Mouse (Mus musculus): Measurements from ENCODE around the gene Rere. TPM values are rescaled to one million over a fixed set of nuclear protein-coding genes. Genes with fewer than 3 reads are reported as not detected.
A peak's percentile ranks its signal among the peaks of the same experiment; 100 is the strongest.
"Not testable (repeated sequence)": the region's sequence is repeated elsewhere in the genome, so short reads cannot be mapped to it uniquely, and the experiment has no call there.

Rere gene
- polyA plus RNA-seq, 2 experiments from 2014 or later: 24.7 to 28.4 TPM

DNA sequence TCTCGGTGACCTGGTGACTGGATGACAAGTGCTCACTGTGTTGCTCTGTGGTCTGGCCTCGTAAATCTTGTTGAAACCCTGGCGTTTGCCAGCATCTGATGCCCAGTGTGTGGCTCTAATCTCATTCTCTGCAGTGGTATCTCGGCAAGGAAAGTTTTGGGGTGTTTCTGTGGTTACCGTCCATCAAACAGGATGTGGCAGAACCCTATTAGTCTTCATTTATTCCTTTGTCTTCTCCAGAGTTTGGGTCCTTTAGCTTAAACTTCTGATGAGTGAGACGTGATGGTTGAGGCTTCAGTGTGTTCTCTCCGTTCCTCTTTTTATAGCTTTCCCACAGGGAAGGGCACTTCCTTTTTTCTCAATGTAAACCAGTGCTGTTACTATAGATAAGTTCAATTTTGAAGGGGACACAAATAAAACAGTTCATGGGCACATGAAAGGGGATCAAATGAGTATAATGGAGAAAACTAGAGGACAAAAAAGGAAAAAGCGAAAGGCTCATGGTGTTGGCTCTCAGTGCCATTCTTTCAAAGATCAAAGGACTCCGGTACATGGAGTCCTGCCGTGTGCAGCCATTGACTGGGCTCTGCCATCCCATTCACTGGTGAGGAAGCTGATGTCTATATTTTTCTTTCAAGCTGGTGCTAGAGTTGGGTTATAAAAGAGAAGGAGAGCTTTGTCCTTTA, 191.4 kb downstream of the Rere start:
- no peak for ATAC-seq

DNA sequence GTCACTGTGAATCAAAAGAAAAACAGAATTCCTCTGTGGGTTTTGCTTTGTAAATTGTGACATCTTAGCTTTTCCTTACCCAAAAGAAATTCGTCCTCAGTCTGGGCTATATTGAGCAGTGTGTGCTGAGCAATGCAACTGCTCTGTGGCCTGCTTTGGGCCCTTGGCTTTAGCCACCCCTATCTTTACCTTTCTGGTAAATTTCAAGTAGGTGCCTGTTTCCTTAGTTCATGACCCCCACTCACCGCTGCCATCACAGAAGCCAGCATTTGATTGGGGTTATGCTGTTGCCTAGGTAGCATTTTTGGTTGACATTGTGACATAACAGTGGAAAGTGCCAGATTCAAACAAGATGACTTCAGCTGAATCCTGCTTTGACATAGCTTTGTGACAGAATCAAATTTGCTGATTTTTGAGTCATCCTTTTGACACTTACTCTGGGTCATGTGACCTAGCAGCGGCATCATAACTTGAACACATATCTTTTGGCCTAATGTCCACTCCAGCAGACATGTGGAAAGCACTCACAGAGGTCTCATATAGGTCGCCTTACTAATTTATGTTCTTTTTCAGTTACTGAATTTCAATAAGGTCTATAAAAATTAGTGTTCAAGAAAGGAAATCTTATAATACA, 192.1 kb downstream of the Rere start:
- ATAC-seq: no peak

DNA sequence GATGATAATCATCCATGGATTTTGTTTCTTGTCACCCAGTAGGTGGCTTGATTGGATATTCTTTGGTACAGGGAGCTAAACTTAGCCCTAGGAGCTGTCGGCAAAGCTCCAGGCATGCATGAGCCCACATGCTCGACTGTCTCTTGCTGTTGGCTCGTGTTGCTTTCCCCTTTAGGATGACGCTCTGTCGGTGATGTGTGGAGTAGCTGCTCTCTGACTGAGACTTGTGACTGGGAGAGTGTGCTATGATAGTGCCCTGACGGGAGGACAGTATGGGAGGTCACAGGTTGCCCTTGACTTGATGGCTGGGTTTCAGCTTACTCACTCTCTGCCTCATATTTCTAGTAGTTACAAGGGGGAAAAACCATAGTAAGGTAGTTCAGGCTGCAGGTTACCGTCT, 192.6 kb downstream of the Rere start:
- ATAC-seq: no peak

DNA sequence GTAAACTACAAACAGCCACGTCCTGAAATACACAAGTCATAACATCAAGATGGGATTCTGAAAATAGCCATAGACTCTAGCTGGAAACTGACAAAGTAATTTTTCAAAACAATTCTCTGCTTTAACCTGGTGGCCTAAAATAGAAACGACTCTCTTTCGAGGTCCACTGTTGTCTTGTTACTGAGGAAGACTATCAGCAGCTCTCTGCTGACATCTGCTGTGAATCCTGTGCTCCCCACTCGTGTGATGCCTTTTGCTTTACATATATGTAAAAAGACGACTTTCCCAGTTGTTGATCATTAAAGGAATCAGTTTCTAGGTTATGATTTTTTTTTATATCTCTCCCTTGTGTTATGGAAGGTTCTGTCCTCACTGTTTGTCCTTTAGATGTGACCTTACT, 194.8 kb downstream of the Rere start:
- ATAC-seq: no peak

DNA sequence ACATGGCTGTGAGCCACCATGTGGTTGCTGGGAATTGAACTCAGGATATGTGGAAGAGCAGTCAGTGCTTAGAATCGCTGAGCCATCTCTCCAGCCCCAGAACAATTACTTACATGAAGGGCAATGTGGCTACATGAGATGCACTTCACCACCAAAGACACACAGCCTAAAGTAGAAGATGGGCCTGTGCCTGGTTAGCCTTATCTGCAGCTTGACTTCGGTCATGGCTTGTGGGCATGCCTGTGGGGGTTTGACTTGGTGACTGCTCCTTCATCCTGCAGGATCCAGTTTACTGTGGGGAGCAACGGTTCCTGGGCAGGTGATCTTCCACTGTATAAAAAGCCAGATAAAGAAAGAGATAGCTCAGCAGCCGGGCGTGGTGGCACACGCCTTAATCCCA, 196.6 kb downstream of the Rere start:
- ATAC-seq: no peak

DNA sequence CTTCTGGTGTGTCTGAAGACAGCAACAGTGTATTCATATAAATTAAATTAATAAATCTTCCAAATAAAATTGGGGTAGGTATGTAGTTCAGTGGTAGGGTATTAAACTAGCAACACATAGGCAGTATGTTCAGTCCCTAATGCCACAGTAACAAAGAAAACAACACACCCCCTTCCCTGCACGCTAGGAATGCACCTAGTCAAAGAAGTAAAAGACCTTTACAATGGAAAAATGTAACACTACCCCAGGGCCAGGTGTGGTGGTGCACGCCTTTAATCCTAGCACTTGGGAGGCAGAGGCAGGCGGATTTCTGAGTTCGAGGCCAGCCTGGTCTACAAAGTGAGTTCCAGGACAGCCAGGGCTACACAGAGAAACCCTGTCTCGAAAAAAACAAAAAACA, 201.6 kb downstream of the Rere start:
- ATAC-seq: not testable (repeated sequence)

DNA sequence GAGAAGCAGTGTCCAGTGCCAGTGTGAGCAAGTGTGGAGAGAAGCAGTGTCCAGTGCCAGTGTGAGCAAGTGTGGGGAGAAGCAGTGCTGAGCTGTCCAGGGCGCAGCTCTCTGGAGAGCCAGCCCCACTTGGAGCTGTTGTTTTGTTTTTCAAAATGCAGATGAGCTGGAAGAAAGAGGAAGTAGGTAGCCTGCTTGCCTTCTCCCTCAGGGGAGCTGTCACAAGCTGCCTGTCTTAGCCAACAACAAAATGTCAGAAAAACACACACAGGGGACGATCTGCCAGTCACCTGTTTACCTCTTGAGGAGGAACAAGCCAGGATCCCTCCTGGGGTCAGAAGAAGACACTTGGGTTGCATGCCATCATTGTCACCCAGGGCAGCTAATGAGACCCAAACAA, 204.7 kb downstream of the Rere start:
- ATAC-seq: no peak

DNA sequence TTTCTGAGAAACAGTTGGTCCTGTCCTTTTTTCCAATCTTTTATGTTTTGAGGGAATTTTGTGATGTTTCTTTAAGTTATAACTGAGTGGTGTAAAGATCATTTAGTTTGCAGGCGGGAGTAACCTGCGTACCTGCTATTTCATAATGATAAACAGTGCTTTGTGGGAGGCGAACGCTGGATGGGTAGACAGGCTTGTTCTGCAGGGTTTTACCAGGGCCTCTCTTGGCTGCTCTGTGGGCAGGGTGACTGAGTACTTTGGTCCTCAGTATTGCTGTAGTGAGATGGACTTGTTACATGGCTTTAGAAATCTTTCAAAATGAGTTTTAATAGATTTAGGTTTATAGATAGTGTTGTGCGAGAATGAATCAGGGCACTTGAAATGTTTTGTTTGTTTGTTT, 205.7 kb downstream of the Rere start:
- no peak for ATAC-seq

DNA sequence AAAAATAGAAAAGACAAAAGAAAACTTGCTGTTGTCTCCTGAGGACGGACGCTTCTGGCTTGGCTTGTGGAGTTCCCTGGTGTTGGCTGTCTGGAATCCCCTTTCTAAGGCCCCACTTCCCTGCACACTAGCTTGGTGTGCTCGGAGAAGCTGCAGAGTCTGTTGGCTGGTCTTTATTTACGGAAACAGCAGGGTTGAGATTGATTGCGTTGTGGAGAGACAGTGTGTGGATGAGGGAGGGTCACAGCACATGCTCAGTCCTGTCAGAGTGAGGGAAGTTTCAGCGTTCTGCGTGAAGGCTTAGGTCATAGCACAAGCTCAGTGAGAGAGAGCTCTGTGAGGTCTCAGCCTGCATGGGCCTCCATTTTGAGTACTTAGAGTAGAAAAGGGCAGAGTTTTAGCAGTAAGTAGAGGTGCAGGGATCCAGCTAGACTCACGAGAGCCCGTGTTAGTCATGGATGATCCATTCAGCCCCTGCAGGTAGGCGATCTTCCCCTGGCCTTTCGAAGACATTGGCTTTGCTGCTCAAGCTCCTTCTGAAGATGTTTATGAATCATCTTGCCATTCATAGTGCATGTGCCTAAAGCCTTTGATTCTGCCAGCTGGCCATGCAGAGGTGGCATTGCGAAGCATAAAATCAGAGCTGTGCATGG, 206.8 kb downstream of the Rere start:
- ATAC-seq: peak; percentile 64

DNA sequence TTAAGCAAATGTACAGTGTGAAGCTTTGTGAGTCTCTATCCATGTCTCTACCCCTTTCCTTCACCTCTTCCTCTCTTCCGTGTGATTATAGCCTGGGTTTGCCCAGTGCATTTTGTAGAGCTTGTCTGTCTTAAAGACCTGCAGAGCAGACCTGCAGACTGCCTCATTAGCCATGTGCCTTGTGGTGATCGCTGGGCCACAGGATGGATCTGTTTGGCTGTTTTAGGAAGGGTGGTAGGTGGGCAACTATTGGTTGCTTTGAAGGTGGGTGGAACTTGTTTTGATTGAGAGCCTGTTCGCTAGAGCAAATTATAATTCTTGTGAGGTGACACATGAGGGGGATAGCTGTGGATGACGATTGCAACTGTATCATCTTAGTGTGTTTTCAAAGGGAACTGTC, 207.3 kb downstream of the Rere start:
- ATAC-seq: no peak

DNA sequence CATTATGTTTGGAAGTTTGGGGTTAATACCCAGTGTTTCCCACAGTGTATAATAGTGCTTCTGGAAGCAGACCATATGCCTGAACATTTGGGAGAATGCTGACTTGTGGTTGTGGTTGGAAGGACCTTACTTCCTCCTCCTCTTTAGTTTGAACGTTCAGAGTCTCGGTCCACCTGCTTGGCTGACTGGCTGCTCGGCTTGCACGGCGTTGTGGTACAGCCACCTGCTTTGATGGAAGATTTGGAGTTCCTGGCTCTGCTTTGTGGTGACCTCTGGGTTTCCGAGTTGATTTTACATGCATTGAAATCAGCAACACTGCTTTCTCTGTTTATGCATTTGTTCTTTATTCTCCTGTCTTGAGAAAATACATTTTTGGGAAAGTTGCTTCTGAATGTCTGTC, 208.6 kb downstream of the Rere start:
- no peak for ATAC-seq

DNA sequence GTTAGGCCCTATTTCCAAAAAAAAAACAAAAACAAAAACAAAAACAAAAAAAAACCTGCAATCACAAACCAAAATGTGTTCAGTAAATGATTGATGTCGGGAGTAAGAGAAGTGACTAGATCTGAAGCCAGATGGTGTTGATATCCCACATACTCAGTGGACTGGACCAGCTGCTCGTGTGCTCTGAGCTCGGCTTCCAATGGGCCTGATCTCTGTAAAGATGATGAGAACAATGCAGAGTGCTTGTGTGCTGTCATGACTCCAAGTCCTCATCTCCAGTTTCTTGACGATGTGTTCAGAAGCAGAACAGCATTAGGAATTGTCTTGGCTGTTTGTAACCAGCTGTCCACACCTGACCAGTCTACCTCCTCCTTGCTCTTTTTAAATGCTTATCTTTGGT, 210.3 kb downstream of the Rere start:
- ATAC-seq: no peak

DNA sequence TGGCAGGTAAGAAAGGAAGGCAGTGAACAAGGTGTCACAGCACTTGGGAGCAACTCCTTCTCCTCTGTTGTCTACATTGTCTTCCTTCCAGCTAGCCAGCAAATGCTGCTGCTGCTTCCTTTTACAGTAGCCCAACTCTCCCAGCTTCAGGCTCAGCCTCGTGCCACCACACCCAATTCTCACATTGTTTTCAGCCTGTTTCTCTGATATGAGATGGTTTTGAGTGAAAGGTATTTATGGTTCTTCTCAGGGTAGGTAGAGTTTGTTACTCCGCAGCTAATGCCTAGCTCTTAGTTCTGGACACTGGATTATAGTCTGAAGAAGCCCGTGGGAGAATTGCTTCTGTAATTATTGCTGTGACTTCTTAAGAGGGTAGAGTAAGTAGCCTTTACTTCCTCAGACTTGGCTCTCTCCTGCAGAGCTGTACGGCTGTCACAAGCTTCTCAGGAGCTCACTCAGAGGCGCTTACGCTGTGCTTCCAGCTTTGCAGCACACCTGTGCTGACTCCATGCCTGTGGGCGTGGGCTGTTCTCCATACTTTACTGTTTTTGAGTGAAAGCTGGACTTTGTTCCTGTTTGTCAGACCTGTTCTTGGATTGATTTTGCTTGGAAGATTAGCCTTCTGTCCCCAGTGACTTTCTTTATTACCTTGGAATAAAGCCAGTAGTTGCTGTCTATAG, 212.0 kb downstream of the Rere start:
- ATAC-seq: no peak

DNA sequence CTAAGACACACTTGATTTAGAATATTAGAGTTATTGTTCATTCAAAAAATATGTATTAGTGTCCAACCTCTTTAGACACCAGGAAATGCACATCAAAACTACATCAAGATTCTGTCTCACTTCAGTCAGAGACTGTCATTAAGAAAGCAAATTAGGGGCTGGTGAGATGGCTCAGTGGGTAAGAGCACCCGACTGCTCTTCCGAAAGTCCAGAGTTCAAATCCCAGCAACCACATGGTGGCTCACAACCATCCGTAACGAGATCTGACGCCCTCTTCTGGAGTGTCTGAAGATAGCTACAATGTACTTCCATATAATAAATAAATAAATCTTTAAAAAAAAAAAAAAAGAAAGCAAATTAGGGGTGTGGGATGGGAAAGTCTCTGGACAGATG, 212.5 kb downstream of the Rere start:
- not testable (repeated sequence) for ATAC-seq

DNA sequence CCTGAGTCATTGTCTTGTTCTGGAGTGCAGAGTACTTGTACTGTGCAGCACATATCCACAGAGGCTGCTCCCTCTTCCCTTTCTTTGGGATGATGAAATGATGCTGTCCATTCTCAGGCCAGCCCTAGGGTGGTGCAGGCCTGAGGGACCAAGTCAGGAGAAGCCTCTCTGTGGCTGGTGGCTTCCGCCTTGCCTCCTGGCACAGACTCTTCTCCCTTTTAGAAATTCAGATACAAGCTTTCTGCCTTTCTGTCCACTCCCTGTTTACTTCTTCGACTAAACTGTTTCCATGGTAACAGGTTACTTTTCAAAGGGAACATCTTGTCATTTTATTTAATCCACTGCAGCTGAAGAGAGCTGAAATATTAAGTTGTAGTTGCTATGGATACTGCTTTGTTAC, 214.1 kb downstream of the Rere start:
- no peak for ATAC-seq

DNA sequence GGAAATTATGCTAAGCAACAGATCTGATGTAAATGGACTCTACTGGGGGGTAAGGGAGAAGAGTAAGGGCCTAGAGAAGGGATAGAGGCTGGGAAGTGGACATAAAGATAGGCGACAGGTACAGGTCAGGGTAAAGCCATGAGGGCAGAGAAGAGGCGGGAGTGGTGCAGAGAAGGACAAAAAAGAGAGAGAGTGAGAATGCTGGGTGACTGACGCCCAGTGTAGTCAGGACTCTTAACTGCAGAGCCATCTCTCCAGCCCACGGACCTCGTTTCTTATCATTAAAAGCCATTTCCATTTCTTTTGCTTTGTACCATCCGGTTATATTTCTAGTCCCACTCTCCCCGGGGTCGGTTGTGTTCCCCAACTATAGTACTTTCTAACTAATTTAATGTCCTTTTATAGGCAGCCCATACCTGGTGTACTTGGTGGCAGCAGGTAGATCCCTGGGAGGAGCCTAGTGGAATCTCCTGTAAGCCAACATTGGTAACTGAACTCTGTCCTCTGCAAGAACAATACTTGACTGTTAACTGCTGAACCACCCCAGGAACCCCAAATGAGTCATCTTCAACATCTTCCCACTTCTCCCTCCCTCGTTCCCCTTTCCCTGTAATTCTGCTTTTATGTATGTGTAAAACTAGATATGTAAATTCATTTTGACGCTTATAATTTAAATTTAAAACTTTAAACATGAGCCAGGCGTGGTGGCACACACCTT, 223.0 kb downstream of the Rere start:
- no peak for ATAC-seq

DNA sequence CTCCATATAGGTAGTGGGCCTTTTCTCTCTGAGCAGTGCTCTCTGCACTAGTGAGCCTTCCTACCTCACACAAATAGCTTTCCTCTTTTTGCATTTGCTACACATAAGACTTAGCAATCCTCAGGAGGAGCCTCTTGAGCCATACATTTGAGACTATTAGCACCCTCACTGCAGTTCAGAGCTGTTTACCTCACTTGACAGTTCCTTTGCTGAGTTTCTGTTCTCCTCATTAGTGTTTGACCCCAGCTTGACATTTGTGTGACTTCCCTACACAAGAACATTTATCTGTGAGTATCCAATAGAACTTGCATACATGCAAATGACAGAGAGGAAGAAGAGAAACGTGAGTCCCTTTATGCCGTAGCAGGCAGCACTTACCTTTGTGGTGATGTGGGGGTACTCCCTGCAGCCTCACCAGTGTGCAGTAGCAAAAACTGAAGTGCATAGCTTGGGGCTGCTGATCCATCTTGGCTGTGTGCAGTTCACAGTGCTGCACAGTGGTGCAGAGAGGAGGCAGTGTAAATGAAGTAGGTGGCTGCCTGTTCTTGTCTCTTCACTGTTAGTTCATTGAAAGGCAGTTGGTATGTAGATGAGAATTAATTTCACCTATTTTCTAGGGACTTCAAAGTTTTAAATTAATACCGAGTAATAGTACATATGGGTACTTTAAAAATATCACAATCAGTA, 227.7 kb downstream of the Rere start:
- no peak for ATAC-seq

DNA sequence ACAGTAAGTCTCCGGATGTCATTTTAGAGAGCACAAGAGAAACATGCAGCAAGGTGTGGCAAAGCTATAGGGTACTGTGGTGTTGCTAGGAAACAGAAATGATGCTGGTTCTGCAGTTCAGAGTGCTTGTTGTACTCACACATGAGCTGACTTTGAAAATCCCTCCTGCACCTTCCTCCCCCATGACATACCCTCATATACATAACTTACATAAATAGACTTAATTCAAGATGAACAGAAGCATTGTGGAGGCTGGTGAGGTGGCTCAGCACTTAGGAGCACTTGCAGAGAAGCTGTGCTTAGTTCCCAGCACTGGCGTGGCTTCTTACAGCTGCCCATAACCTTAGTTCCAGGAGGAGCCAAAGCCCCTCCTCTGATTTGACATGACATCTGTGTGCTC, 228.6 kb downstream of the Rere start:
- no peak for ATAC-seq

DNA sequence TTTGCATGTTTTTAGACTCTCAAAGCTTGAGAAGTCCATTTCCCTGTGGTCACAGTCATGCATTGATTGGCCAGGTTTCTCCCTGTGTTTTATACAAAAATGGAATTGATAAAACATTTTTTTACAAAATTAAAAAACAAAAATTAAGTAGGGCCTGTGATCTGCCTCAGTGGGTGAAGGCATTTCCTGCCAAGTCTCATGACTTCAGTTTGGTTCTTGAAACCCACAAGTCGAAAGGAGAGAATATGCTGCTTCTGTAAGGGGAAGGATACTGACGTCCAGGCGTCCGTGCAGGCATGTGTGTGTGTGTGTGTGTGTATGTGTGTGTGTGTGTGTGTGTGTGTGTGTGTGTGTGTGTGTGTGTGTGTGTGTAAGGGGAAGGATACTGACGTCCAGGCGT, 231.9 kb downstream of the Rere start:
- ATAC-seq: not testable (repeated sequence)

DNA sequence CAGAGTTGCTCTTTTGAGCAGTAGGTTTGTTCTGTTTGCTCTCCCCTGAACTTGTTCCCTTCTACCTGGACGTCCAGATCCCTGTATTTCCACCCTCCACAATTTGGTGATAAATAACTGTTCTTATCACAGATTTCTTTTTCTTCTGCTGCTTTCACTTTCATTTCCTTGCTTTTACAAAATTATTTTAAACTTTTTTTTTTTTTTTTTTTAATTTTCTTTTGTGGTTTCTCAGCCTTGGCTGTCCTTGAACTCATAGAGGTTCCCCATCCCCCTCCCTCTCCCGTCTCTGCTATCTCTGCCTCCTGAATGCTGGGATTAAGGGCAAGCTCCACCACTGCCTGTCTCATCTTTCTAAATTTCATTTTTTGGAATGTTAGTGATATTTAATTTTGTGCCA, 234.8 kb downstream of the Rere start:
- peak; percentile 41 for ATAC-seq

DNA sequence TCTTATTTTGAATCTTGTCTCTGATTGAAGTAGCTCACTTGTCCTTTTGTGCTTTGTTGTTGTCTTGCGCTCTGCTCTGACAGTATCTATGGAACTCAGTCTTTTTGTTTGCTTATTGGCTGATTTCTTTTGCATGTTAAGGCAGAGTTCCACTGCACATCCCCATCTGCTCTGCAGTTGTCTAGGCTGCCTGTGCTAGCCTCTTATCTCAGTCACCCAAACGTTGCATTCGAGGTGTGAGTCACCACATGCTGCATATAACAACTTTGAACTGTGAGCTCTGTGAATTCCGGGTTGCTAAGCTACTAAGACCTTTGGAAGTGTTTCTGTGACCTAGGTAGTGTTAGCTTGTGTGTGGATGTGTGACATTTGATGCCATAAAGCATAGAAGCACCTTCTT, 235.9 kb downstream of the Rere start:
- ATAC-seq: peak; percentile 85

DNA sequence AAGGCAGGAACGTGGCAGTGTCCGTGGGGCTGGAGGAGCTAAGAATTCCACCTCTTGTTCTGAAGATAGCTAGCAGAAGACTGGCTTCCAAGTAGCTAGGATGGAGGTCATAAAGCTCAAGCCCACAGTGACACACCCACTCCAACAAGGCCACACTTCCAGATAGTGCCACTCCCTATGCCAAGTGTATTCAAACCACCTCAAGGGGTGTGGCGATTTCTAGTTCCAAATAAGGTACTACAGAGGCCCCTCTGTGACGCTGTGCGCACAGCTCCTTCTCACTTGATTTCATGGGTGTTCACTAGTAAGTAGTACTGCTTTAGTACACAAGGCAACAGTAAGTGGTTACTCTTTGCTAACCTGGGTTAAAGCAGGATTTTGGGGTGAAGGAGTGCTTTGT, 237.4 kb downstream of the Rere start:
- peak; percentile 38 for ATAC-seq

Data from CD4-positive, CD25-positive, alpha-beta regulatory T cell, adult 4 months (primary cell).